8 mouse cellular contexts compared by ENCODE assay signal in genomic region chr3:129634260-129634901, GRCm38 (mm10).
DNase-seq lines count a peak whose midpoint lies in the region; ATAC-seq and TF ChIP-seq lines count a peak whose summit lies in the region.
"Had no signal": no experiment of that assay in that cellular context is flagged by ENCODE, and none has a peak within 500 bp of the region (broad histone marks: within the 10 kb centered on the region; RNA-seq: fewer than 3 reads in every experiment).

No protein-coding gene starts in this region.

- H3K9me3 ChIP-seq in hindbrain, embryonic 15.5 days, result no peaks in the 10 kb centered on the region
- H3K9me3 ChIP-seq in hindbrain, embryonic 12.5 days (replicated peaks), result no peaks in the 10 kb centered on the region
- no peaks in the 10 kb centered on the region for H3K9me3 ChIP-seq in MEL (replicated peaks; ENCODE audit: insufficient read depth, low read length)
- no peaks in the 10 kb centered on the region for H3K9me3 ChIP-seq in kidney, embryonic 15.5 days (replicated peaks)
- H3K9me3 ChIP-seq: embryonic facial prominence, embryonic 12.5 days had no signal

- no peak overlapping the region for H3K4me3 ChIP-seq in hindbrain, embryonic 15.5 days
- H3K4me3 ChIP-seq in hindbrain, embryonic 12.5 days, result no peak overlapping the region
- H3K4me3 ChIP-seq in MEL (ENCODE audit: control insufficient read depth in 1 of 2, insufficient read depth in 1 of 2, low read depth in 2 of 2, low read length in 2 of 2), result no peak overlapping the region
- no peak overlapping the region for H3K4me3 ChIP-seq in kidney, embryonic 15.5 days (replicated peaks)
- H3K4me3 ChIP-seq: embryonic facial prominence, embryonic 12.5 days had no signal

- TF ChIP-seq RAD21 in MEL (IDR thresholded peaks at IDR 0.05; ENCODE audit: low read depth, low read length), result peak; percentile 7

- H3K36me3 ChIP-seq in hindbrain, embryonic 15.5 days, result peaks cover 12% of the 10 kb centered on the region; the same call in 1 of the 2 replicates
- peaks cover 24% of the 10 kb centered on the region for H3K36me3 ChIP-seq in hindbrain, embryonic 12.5 days
- H3K36me3 ChIP-seq in MEL (ENCODE audit: control insufficient read depth in 1 of 2, insufficient read depth in 2 of 2, low read length in 2 of 2), result peaks cover 2 to 3% of the 10 kb centered on the region in 2 experiments; a peak in 3 of 4 replicates
- H3K36me3 ChIP-seq in kidney, embryonic 15.5 days, result peaks cover 48% of the 10 kb centered on the region

- H3K79me2 ChIP-seq in MEL (ENCODE audit: control insufficient read depth, insufficient read depth, low read length, poor library complexity), result no peaks in the 10 kb centered on the region

- no peaks in the 10 kb centered on the region for H3K4me1 ChIP-seq in hindbrain, embryonic 15.5 days (replicated peaks)
- no peaks in the 10 kb centered on the region for H3K4me1 ChIP-seq in hindbrain, embryonic 12.5 days
- H3K4me1 ChIP-seq in MEL (ENCODE audit: control insufficient read depth in 1 of 2, insufficient read depth in 2 of 2, low read length in 2 of 2), result peaks cover 0 to 8% of the 10 kb centered on the region in 2 experiments; a peak in 1 of 4 replicates
- 0 out of 2 replicates have a peak, but pooled peaks cover 3% of the 10 kb centered on the region for H3K4me1 ChIP-seq in kidney, embryonic 15.5 days
- H3K4me1 ChIP-seq: embryonic facial prominence, embryonic 12.5 days had no signal

- WGBS in hindbrain, embryonic 15.5 days, result 84% methylated on average over 11 of the region's 11 CpGs
- WGBS in hindbrain, embryonic 12.5 days, result 87% methylated on average over 11 of the region's 11 CpGs
- 84% methylated on average over 11 of the region's 11 CpGs for WGBS in kidney, embryonic 15.5 days

- TF ChIP-seq CTCF in MEL (IDR thresholded peaks at IDR 0.05 in 2 of 3, conservative IDR thresholded peaks at IDR 0.05 in 1 of 3; ENCODE audit: control insufficient read depth in 1 of 3, insufficient read depth in 1 of 3, low read depth in 2 of 3, low read length in 3 of 3, poor library complexity in 1 of 3, severe bottlenecking in 1 of 3), result peak in 2 of 3 experiments; percentile 26 to 30; a peak in 4 of 6 replicates

- no peak for TF ChIP-seq EP300 in MEL (IDR thresholded peaks at IDR 0.05; ENCODE audit: low read depth in 1 of 2, low read length in 2 of 2)

- 0 out of 2 replicates have a peak overlapping the region, but pooled peaks have one; percentile 32 for H3K27ac ChIP-seq in hindbrain, embryonic 15.5 days (replicated peaks)
- H3K27ac ChIP-seq in hindbrain, embryonic 12.5 days, result no peak overlapping the region
- no peak overlapping the region for H3K27ac ChIP-seq in MEL (ENCODE audit: control insufficient read depth, low read depth, low read length)
- H3K27ac ChIP-seq in kidney, embryonic 15.5 days, result no peak overlapping the region
- H3K27ac ChIP-seq: embryonic facial prominence, embryonic 12.5 days had no signal

- H3K9ac ChIP-seq in hindbrain, embryonic 15.5 days, result no peak overlapping the region
- no peak overlapping the region for H3K9ac ChIP-seq in hindbrain, embryonic 12.5 days
- H3K9ac ChIP-seq in MEL (ENCODE audit: control insufficient read depth, low read depth, low read length, poor library complexity, severe bottlenecking), result no peak overlapping the region
- no peak overlapping the region for H3K9ac ChIP-seq in kidney, embryonic 15.5 days
- H3K9ac ChIP-seq: embryonic facial prominence, embryonic 12.5 days had no signal

- no peaks in the 10 kb centered on the region for H3K27me3 ChIP-seq in hindbrain, embryonic 15.5 days
- no peaks in the 10 kb centered on the region for H3K27me3 ChIP-seq in hindbrain, embryonic 12.5 days
- no peaks in the 10 kb centered on the region for H3K27me3 ChIP-seq in MEL (ENCODE audit: control insufficient read depth in 1 of 2, insufficient read depth in 2 of 2, low read length in 2 of 2)
- no peaks in the 10 kb centered on the region for H3K27me3 ChIP-seq in kidney, embryonic 15.5 days
- H3K27me3 ChIP-seq: embryonic facial prominence, embryonic 12.5 days had no signal

- peak; percentile 64; the same call in 1 of the 2 replicates for ATAC-seq in hindbrain, embryonic 15.5 days (ENCODE audit: low FRiP score, low read depth)
- ATAC-seq in hindbrain, embryonic 12.5 days (ENCODE audit: low FRiP score), result no peak
- ATAC-seq in kidney, embryonic 15.5 days (replicated peaks; ENCODE audit: low FRiP score), result 0 out of 2 replicates have a peak, but pooled peaks have one; percentile 33
- ATAC-seq in megakaryocyte progenitor cell, adult 5-6 weeks (replicated peaks; ENCODE audit: poor library complexity), result peak; percentile 64

- no peak for DNase-seq in MEL (ENCODE audit: low read depth, low spot score)
- peak; percentile 36 for DNase-seq in cerebellum, adult 9-11 months
- DNase-seq in Muller cell, postnatal 12 days (ENCODE audit: inconsistent ontology term), result no peak

- H3K4me2 ChIP-seq in hindbrain, embryonic 15.5 days, result no peak overlapping the region
- no peak overlapping the region for H3K4me2 ChIP-seq in hindbrain, embryonic 12.5 days (replicated peaks)
- H3K4me2 ChIP-seq in kidney, embryonic 15.5 days, result no peak overlapping the region
- H3K4me2 ChIP-seq: embryonic facial prominence, embryonic 12.5 days had no signal

- no peak for TF ChIP-seq POLR2A in MEL (IDR thresholded peaks at IDR 0.05; ENCODE audit: control insufficient read depth in 1 of 2, insufficient read depth in 1 of 2, low read depth in 1 of 2, low read length in 2 of 2, poor library complexity in 1 of 2)

TF ChIP-seq in MEL, 35 proteins besides CTCF, POLR2A, EP300 and RAD21:
- TF ChIP-seq SMC3 (IDR thresholded peaks at IDR 0.05; ENCODE audit: low read depth, low read length) (peak; percentile 39), MXI1 (IDR thresholded peaks at IDR 0.05; ENCODE audit: low read depth, low read length) (no peak), ZC3H11A (IDR thresholded peaks at IDR 0.05; ENCODE audit: low read depth, low read length) (0 out of 2 replicates have a peak, but pooled peaks have one; percentile 9)
